Mouse (Mus musculus) cortical plate, adult 2 months (tissue): Measurements from ENCODE around the gene Kcnmb2.

ENCODE experiments used
- CTCF ChIP-seq: fragments of 200-500 bp; IDR thresholded peaks from 2 replicates; pipeline ENCODE4 v1.5.1; 2011; ENCODE audit warnings: mild to moderate bottlenecking, control low read depth, low read length; ENCODE audit not compliant: insufficient read depth; ENCODE audit errors: extremely low read depth
- POLR2A ChIP-seq: fragments of 200-500 bp; IDR thresholded peaks from 2 replicates; pipeline ENCODE4 v1.6.1; 2011; ENCODE audit warnings: mild to moderate bottlenecking, low read length, control low read depth; ENCODE audit not compliant: insufficient read depth; ENCODE audit errors: extremely low read depth

DNA sequence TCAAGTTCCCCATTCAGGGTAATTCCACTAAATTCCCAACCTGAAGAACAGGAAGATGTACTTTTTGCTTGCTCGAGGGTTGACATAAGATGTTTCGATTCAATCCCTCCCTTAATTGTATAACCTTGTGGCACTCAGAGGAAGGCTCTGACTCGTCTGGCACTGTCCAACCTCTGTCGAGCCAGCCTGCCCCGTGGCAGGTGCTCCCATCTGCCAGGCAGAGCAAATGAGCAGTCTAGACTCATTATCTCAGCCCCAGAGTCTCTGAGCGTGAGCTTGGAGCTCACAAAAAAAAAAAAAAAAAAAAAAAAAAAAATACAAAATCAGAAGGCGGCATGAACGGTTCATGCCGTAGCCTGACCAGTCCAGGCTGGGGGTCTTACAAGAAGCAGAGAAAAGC is 130.1 kb downstream of the Kcnmb2 start:
- no peak for TF ChIP-seq CTCF
- TF ChIP-seq POLR2A: no peak
